Mouse (Mus musculus) forebrain, embryonic 14.5 days (tissue): Measurements from ENCODE around the gene Cacna2d1. TPM values are rescaled to one million over a fixed set of nuclear protein-coding genes. Genes with fewer than 3 reads are reported as not detected.

Experiments used
- ATAC-seq: fragments of 200-750 bp; cut with Nextera tagmentation; 2 replicates; pipeline ENCODE4 v1.8.0; 2017; ENCODE audit warnings: mild to moderate bottlenecking, moderate library complexity
- DNase-seq: peaks from one replicate; pipeline ENCODE4 v3.0.0-alpha.2; 2015; ENCODE audit warnings: low spot score
- H3K27ac ChIP-seq: fragments of 300-500 bp; sonication (generic); 2 replicates; pipeline ENCODE4 v1.5.1; 2014; ENCODE audit warnings: low read depth, mild to moderate bottlenecking, control low read depth, low read length, moderate library complexity
- H3K27me3 ChIP-seq: fragments of 300-500 bp; sonication (generic); replicated peaks from 2 replicates; pipeline ENCODE4 v1.6.1; 2014; ENCODE audit warnings: low read length, control low read depth, mixed read lengths; ENCODE audit not compliant: control insufficient read depth, insufficient read depth
- H3K36me3 ChIP-seq: fragments of 300-500 bp; sonication (generic); 2 replicates; pipeline ENCODE4 v1.6.1; 2014; ENCODE audit warnings: low read length, control low read depth; ENCODE audit not compliant: control insufficient read depth, insufficient read depth
- H3K4me1 ChIP-seq: fragments of 300-500 bp; sonication (generic); 2 replicates; pipeline ENCODE4 v1.6.1; 2014; ENCODE audit warnings: antibody characterized with exemption, low read length, control low read depth; ENCODE audit not compliant: control insufficient read depth, insufficient read depth
- H3K4me2 ChIP-seq: fragments of 300-500 bp; sonication (generic); 2 replicates; pipeline ENCODE4 v1.6.1; 2014; ENCODE audit warnings: mild to moderate bottlenecking, control low read depth, low read length
- H3K4me3 ChIP-seq: fragments of 300-500 bp; sonication (generic); 2 replicates; pipeline ENCODE4 v1.5.1; 2014; ENCODE audit warnings: low read depth, low read length, control low read depth
- H3K9ac ChIP-seq: fragments of 300-500 bp; sonication (generic); 2 replicates; pipeline ENCODE4 v1.6.1; 2014; ENCODE audit warnings: mild to moderate bottlenecking, low read length, control low read depth, moderate library complexity
- H3K9me3 ChIP-seq: fragments of 300-500 bp; sonication (generic); replicated peaks from 2 replicates; pipeline ENCODE4 v1.6.1; 2016; ENCODE audit warnings: low read length, control low read depth, mixed read lengths; ENCODE audit not compliant: control insufficient read depth
- WGBS: fragments of 180-500 bp; shearing (Covaris S2); extraction: QIAGEN DNeasy Blood & Tissue Kit; methylation state at CpG from one replicate; pipeline ENCODE4 v1.1.7; 2014; 5-methylcytosine and 5-hydroxymethylcytosine counted together
- polyA plus RNA-seq: library from polyadenylated mRNA; unstranded; fragments of >200 nt; fragmentation: Nextera tagmentation; extraction: Ambion mirVana; gene quantifications from 2 replicates; pipeline ENCODE4 v1.2.1, GENCODE M21; 2014

Cacna2d1 gene
- polyA plus RNA-seq, 1 experiment from 2014 or later: 22.8 TPM

GRCm38 (mm10) chr5:16277058-16277457 lies 342.6 kb downstream of the Cacna2d1 start:
- peak; percentile 25 for DNase-seq
- H3K27me3 ChIP-seq: no peaks in the 10 kb centered on the region
- H3K9ac ChIP-seq: no peak overlapping the region
- H3K9me3 ChIP-seq: no peaks in the 10 kb centered on the region
- 68% methylated on average over 2 of the region's 2 CpGs for WGBS
- no peaks in the 10 kb centered on the region for H3K4me1 ChIP-seq
- H3K4me3 ChIP-seq: no peak overlapping the region
- peak; percentile 20; the same call in 1 of the 2 replicates for ATAC-seq
- H3K4me2 ChIP-seq: no peak overlapping the region
- no peak overlapping the region for H3K27ac ChIP-seq
- H3K36me3 ChIP-seq: no peaks in the 10 kb centered on the region

GRCm38 (mm10) chr5:16281229-16281628 lies 346.7 kb downstream of the Cacna2d1 start:
- no peaks in the 10 kb centered on the region for H3K4me1 ChIP-seq
- no peaks in the 10 kb centered on the region for H3K36me3 ChIP-seq
- H3K4me2 ChIP-seq: no peak overlapping the region
- H3K27ac ChIP-seq: no peak overlapping the region
- 87% methylated on average over 5 of the region's 5 CpGs for WGBS
- DNase-seq (no peak), ATAC-seq (no peak)
- no peaks in the 10 kb centered on the region for H3K9me3 ChIP-seq
- H3K27me3 ChIP-seq: no peaks in the 10 kb centered on the region
- no peak overlapping the region for H3K4me3 ChIP-seq
- H3K9ac ChIP-seq: no peak overlapping the region

GRCm38 (mm10) chr5:16293223-16293622 lies 358.7 kb downstream of the Cacna2d1 start:
- Histone ChIP-seq H3K27ac (no peak overlapping the region), H3K4me2 (no peak overlapping the region), H3K9ac (no peak overlapping the region), H3K9me3 (no peaks in the 10 kb centered on the region), H3K36me3 (no peaks in the 10 kb centered on the region), H3K4me3 (no peak overlapping the region), H3K27me3 (no peaks in the 10 kb centered on the region), H3K4me1 (no peaks in the 10 kb centered on the region)
- ATAC-seq (no peak), DNase-seq (peak; percentile 79)
- 21% methylated on average over 1 of the region's 1 CpGs for WGBS

GRCm38 (mm10) chr5:16293825-16294224 lies 359.3 kb downstream of the Cacna2d1 start:
- Histone ChIP-seq H3K36me3 (no peaks in the 10 kb centered on the region), H3K9me3 (no peaks in the 10 kb centered on the region), H3K9ac (no peak overlapping the region), H3K27me3 (no peaks in the 10 kb centered on the region), H3K27ac (no peak overlapping the region; the same call in 1 of the 2 replicates), H3K4me2 (no peak overlapping the region), H3K4me3 (no peak overlapping the region), H3K4me1 (no peaks in the 10 kb centered on the region)
- WGBS: 31% methylated on average over 4 of the region's 4 CpGs
- peak; percentile 37 for DNase-seq
- peak; percentile 47; the same call in 1 of the 2 replicates for ATAC-seq

- no peaks in the 10 kb centered on the region for H3K27me3 ChIP-seq
- no peak overlapping the region for H3K4me2 ChIP-seq
- 40% methylated on average over 4 of the region's 4 CpGs for WGBS
- H3K36me3 ChIP-seq: no peaks in the 10 kb centered on the region
- DNase-seq (peak; percentile 71), ATAC-seq (peak; percentile 77)
- no peaks in the 10 kb centered on the region for H3K9me3 ChIP-seq
- H3K9ac ChIP-seq: no peak overlapping the region
- H3K4me1 ChIP-seq: no peaks in the 10 kb centered on the region
- H3K27ac ChIP-seq: peak overlapping the region; percentile 46; the same call in 1 of the 2 replicates
- no peak overlapping the region for H3K4me3 ChIP-seq
These were observed 360.2 kb downstream of the Cacna2d1 start for GRCm38 (mm10) chr5:16294708-16295107.

- H3K27ac ChIP-seq: no peak overlapping the region
- no peak overlapping the region for H3K4me2 ChIP-seq
- H3K27me3 ChIP-seq: no peaks in the 10 kb centered on the region
- no peak overlapping the region for H3K4me3 ChIP-seq
- no peak for DNase-seq
- H3K36me3 ChIP-seq: no peaks in the 10 kb centered on the region
- no peaks in the 10 kb centered on the region for H3K9me3 ChIP-seq
- ATAC-seq: no peak
- no peak overlapping the region for H3K9ac ChIP-seq
- 72% methylated on average over 4 of the region's 4 CpGs for WGBS
- H3K4me1 ChIP-seq: no peaks in the 10 kb centered on the region
These were observed 362.8 kb downstream of the Cacna2d1 start for GRCm38 (mm10) chr5:16297170-16297771.

DNA sequence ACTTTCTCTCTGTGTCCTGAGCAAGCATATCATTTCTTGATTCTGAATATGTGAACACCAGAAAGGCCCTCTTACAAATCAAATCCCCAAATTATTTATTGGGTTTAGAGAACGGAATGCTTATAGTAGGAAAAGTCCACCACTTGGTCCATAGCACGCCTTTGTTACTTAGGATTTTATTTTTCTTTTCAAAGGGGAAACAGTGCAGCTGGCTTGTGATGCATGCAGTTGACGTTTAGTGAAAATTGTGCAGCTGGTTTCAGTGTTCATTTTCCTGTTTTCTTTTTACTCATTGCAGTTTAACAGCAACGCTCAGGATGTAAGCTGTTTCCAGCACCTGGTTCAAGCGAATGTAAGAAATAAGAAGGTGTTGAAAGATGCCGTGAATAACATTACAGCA lies 365.1 kb downstream of the Cacna2d1 start:
- Histone ChIP-seq H3K9ac (no peak overlapping the region), H3K9me3 (no peaks in the 10 kb centered on the region), H3K27me3 (no peaks in the 10 kb centered on the region), H3K4me2 (no peak overlapping the region), H3K36me3 (no peaks in the 10 kb centered on the region), H3K4me3 (no peak overlapping the region), H3K27ac (no peak overlapping the region), H3K4me1 (no peaks in the 10 kb centered on the region)
- 82% methylated on average over 6 of the region's 6 CpGs for WGBS
- ATAC-seq (no peak), DNase-seq (no peak)

- ATAC-seq (peak; percentile 83), DNase-seq (peak; percentile 81)
- Histone ChIP-seq H3K4me1 (no peaks in the 10 kb centered on the region), H3K27me3 (no peaks in the 10 kb centered on the region), H3K36me3 (no peaks in the 10 kb centered on the region), H3K9me3 (no peaks in the 10 kb centered on the region), H3K4me2 (no peak overlapping the region), H3K9ac (no peak overlapping the region), H3K27ac (no peak overlapping the region), H3K4me3 (no peak overlapping the region)
- WGBS: 45% methylated on average over 7 of the region's 7 CpGs
These were observed 374.9 kb downstream of the Cacna2d1 start for GRCm38 (mm10) chr5:16309168-16310006.

- WGBS: 77% methylated on average over 5 of the region's 5 CpGs
- DNase-seq: peak; percentile 69
- H3K4me2 ChIP-seq: no peak overlapping the region
These were observed 379.8 kb downstream of the Cacna2d1 start for GRCm38 (mm10) chr5:16314242-16314641.

More at GRCm38 (mm10) chr5:16314242-16314641, 379.8 kb downstream of the Cacna2d1 start:
- ATAC-seq: peak; percentile 47; the same call in 1 of the 2 replicates
- Histone ChIP-seq H3K9ac (no peak overlapping the region), H3K9me3 (no peaks in the 10 kb centered on the region), H3K27ac (no peak overlapping the region), H3K27me3 (no peaks in the 10 kb centered on the region), H3K36me3 (no peaks in the 10 kb centered on the region), H3K4me1 (no peaks in the 10 kb centered on the region), H3K4me3 (no peak overlapping the region)
